Mouse (Mus musculus): ENCODE data around the gene Gpm6b.

DNA sequence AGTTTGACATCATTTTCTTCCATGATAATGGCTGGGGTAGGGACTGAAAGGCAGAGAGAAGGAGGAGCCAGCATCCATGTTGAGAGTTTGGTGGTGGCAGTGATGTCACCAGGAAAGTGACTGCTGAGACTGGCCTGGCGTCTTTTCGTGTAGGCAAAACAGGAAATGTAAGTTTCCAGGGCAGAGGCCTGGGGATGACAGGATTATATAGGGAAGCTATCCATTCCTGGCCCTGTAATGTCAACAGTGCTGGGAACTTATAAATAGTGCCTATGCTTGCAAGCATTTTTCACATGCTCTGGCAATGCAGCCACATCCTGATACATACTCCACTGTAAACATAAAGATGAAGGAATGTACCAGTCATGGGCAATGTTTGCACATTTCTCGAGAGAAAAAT is 52.6 kb downstream of the Gpm6b start:
- TF ChIP-seq POLR2A (IDR thresholded peaks at IDR 0.05; ENCODE audit: borderline replicate concordance, insufficient read depth, low read length), result no peak
- no peak for TF ChIP-seq CTCF (IDR thresholded peaks at IDR 0.05; ENCODE audit: borderline replicate concordance, insufficient read depth, low read depth, low read length)
